Mouse (Mus musculus) heart, postnatal 0 days (tissue): ENCODE results near the gene Gys1. TPM values are rescaled to one million over a fixed set of nuclear protein-coding genes. Genes with fewer than 3 reads are reported as not detected.
"Not testable (repeated sequence)": the region's sequence is repeated elsewhere in the genome, so short reads cannot be mapped to it uniquely, and the experiment has no call there.

Experiments used
- ATAC-seq: fragments of 200-750 bp; cut with Nextera tagmentation; 2 replicates; pipeline ENCODE4 v1.8.0; 2017; ENCODE audit warnings: low read depth, moderate number of reproducible peaks, moderate library complexity; ENCODE audit not compliant: insufficient read depth
- DNase-seq: peaks from one replicate; pipeline ENCODE4 v3.0.0-alpha.2; 2016; ENCODE audit warnings: low spot score
- H3K27ac ChIP-seq: fragments of 300-500 bp; sonication (generic); 2 replicates; pipeline ENCODE4 v1.5.1; 2014; ENCODE audit warnings: low read depth, mild to moderate bottlenecking
- H3K27me3 ChIP-seq: fragments of 300-500 bp; sonication (generic); 2 replicates; pipeline ENCODE4 v1.6.1; 2014; ENCODE audit warnings: low read length, mixed read lengths; ENCODE audit not compliant: control insufficient read depth, insufficient read depth
- H3K36me3 ChIP-seq: fragments of 300-500 bp; sonication (generic); replicated peaks from 2 replicates; pipeline ENCODE4 v1.6.1; 2014; ENCODE audit warnings: low read length, mixed read lengths; ENCODE audit not compliant: control insufficient read depth, insufficient read depth
- H3K4me1 ChIP-seq: fragments of 300-500 bp; sonication (generic); 2 replicates; pipeline ENCODE4 v1.6.1; 2014; ENCODE audit warnings: antibody characterized with exemption; ENCODE audit not compliant: control insufficient read depth, insufficient read depth
- H3K4me2 ChIP-seq: fragments of 300-500 bp; sonication (generic); 2 replicates; pipeline ENCODE4 v1.6.1; 2014; ENCODE audit warnings: low read depth, mild to moderate bottlenecking, low read length, moderate library complexity
- H3K4me3 ChIP-seq: fragments of 300-500 bp; sonication (generic); 2 replicates; pipeline ENCODE4 v1.5.1; 2014; ENCODE audit warnings: low read depth, low read length
- H3K9ac ChIP-seq: fragments of 300-500 bp; sonication (generic); replicated peaks from 2 replicates; pipeline ENCODE4 v1.6.1; 2014; ENCODE audit warnings: low read depth, low read length, mixed read lengths
- H3K9me3 ChIP-seq: fragments of 300-500 bp; sonication (generic); replicated peaks from 2 replicates; pipeline ENCODE4 v1.6.1; 2016; ENCODE audit warnings: low read length; ENCODE audit not compliant: control insufficient read depth
- CTCF ChIP-seq: IDR thresholded peaks from 2 replicates; pipeline ENCODE4 v1.5.1; 2016; ENCODE audit warnings: antibody characterized with exemption, control low read depth, low read depth
- EP300 ChIP-seq: IDR thresholded peaks from 2 replicates; pipeline ENCODE4 v1.6.1; 2016; ENCODE audit warnings: antibody characterized with exemption, low read depth
- WGBS: fragments of 180-500 bp; shearing (Covaris S2); extraction: QIAGEN DNeasy Blood & Tissue Kit; methylation state at CpG from one replicate; pipeline ENCODE4 v1.1.7; 2014; 5-methylcytosine and 5-hydroxymethylcytosine counted together
- polyA plus RNA-seq: library from polyadenylated mRNA; unstranded; fragments of >200 nt; fragmentation: Nextera tagmentation; extraction: Ambion mirVana; gene quantifications from 2 replicates; pipeline ENCODE4 v1.2.1, GENCODE M21; 2015
- total RNA-seq: library from RNA; depleted of rRNA; stranded (reverse); fragments of >200 nt; gene quantifications from 2 replicates; pipeline ENCODE4 v1.2.3, GENCODE M21; 2014; ENCODE audit warnings: low replicate concordance; rRNA removed

Gys1 gene
- total RNA-seq (109 and 123 TPM in 2 replicates), polyA plus RNA-seq (68.3 and 70.4 TPM in 2 replicates)

GRCm38 (mm10) chr7:45434203-45435015 is at the start of gene Gys1:
TSS of gene Gys1 (plus strand) at chr7:45434844.
- Histone ChIP-seq H3K36me3 (peaks cover 5% of the 10 kb centered on the region), H3K4me1 (peaks cover 29% of the 10 kb centered on the region), H3K4me2 (peak within 1 kb of the TSS; percentile 94), H3K27ac (peak within 1 kb of the TSS; percentile 91), H3K9me3 (no peaks in the 10 kb centered on the region), H3K4me3 (peak within 1 kb of the TSS; percentile 58), H3K9ac (peak within 1 kb of the TSS; percentile 75), H3K27me3 (no peaks in the 10 kb centered on the region)
- DNase-seq (peak; percentile 100), ATAC-seq (peak; percentile 96)
- TF ChIP-seq CTCF (peak; percentile 98), EP300 (peak; percentile 83)
- WGBS = under 1% methylated on average over 45 of the region's 45 CpGs

GRCm38 (mm10) chr7:45386077-45386476 is 48.6 kb upstream of the Gys1 start:
- Histone ChIP-seq H3K4me2 (no peak overlapping the region), H3K27me3 (no peaks in the 10 kb centered on the region), H3K27ac (no peak overlapping the region), H3K9me3 (no peaks in the 10 kb centered on the region), H3K4me3 (no peak overlapping the region), H3K9ac (no peak overlapping the region), H3K36me3 (peaks cover 100% of the 10 kb centered on the region), H3K4me1 (peaks cover 9% of the 10 kb centered on the region; the same call in 1 of the 2 replicates)
- ATAC-seq (no peak), DNase-seq (no peak)
- 92% methylated on average over 3 of the region's 3 CpGs for WGBS
- TF ChIP-seq EP300 (no peak), CTCF (peak; percentile 17; the same call in 1 of the 2 replicates)

- Histone ChIP-seq H3K4me3 (peak overlapping the region; percentile 66), H3K4me2 (peak overlapping the region; percentile 95), H3K27ac (peak overlapping the region; percentile 95), H3K36me3 (peaks cover 19% of the 10 kb centered on the region), H3K4me1 (peaks cover 19% of the 10 kb centered on the region), H3K9me3 (no peaks in the 10 kb centered on the region), H3K27me3 (no peaks in the 10 kb centered on the region), H3K9ac (peak overlapping the region; percentile 79)
- DNase-seq (peak; percentile 75), ATAC-seq (peak; percentile 63)
- no peak for TF ChIP-seq EP300
- no peak for TF ChIP-seq CTCF
- under 1% methylated on average over 20 of the region's 20 CpGs for WGBS
Observed at GRCm38 (mm10) chr7:45395129-45395541, 39.5 kb upstream of the Gys1 start.

- Histone ChIP-seq H3K36me3 (peaks cover 13% of the 10 kb centered on the region), H3K27me3 (no peaks in the 10 kb centered on the region), H3K4me3 (peak within 1 kb of the TSS; percentile 66), H3K9ac (peak within 1 kb of the TSS; percentile 79), H3K9me3 (no peaks in the 10 kb centered on the region), H3K4me2 (peak within 1 kb of the TSS; percentile 95), H3K4me1 (peaks cover 19% of the 10 kb centered on the region), H3K27ac (peak within 1 kb of the TSS; percentile 95)
- DNase-seq (peak; percentile 100), ATAC-seq (peak; percentile 97)
- no peak for TF ChIP-seq EP300
- no peak for TF ChIP-seq CTCF
- WGBS = under 1% methylated on average over 60 of the region's 60 CpGs
Observed at GRCm38 (mm10) chr7:45395578-45396336, 38.9 kb upstream of the Gys1 start, which contains the start of gene Snrnp70. TSS of gene Snrnp70 (minus strand) at chr7:45395742.

- peak; percentile 14; the same call in 1 of the 2 replicates for TF ChIP-seq CTCF
- ATAC-seq = peak; percentile 31; the same call in 1 of the 2 replicates
- DNase-seq, H3K9me3 ChIP-seq, H3K36me3 ChIP-seq, H3K27me3 ChIP-seq: not testable (repeated sequence)
- H3K4me2 ChIP-seq = peak overlapping the region; percentile 58
- H3K4me1 ChIP-seq = peaks cover 19% of the 10 kb centered on the region
- H3K27ac ChIP-seq = peak overlapping the region; percentile 81
- 5% methylated on average over 3 of the region's 3 CpGs for WGBS
- H3K9ac ChIP-seq = 0 out of 2 replicates have a peak overlapping the region, but pooled peaks have one; percentile 26
- peak overlapping the region; percentile 53 for H3K4me3 ChIP-seq
Observed at GRCm38 (mm10) chr7:45396337-45396775, 38.3 kb upstream of the Gys1 start.
